Mouse (Mus musculus): ENCODE results near the gene Dcxr.
"Not testable (repeated sequence)": the region's sequence is repeated elsewhere in the genome, so short reads cannot be mapped to it uniquely, and the experiment has no call there.

DNA sequence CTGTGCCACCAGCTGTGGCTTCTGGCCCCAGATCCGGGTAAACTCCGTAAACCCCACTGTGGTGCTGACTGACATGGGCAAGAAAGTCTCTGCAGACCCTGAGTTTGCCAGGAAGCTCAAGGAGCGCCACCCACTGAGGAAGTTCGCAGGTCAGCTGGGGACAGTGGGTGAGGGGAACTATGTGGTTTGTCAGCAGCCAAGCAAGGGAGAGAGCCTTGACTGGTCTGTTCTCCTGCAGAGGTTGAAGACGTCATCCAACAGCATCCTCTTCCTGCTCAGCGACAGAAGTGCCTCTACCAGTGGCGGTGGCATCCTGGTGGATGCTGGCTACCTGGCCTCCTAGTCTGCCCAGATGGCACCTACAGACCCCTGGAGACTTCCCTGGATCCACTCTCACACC, 39.9 kb upstream of the Dcxr start:
- TF ChIP-seq CTCF (IDR thresholded peaks at IDR 0.05; ENCODE audit: low read depth, low read length); POLR2A (IDR thresholded peaks at IDR 0.05; ENCODE audit: borderline replicate concordance, low read depth, low read length): not testable (repeated sequence)
